Mouse (Mus musculus) neural tube, embryonic 14.5 days (tissue): ENCODE data around the gene Gm13306. TPM values are rescaled to one million over a fixed set of nuclear protein-coding genes. Genes with fewer than 3 reads are reported as not detected.
A peak's percentile ranks its signal among the peaks of the same experiment; 100 is the strongest.
"Not testable (repeated sequence)": the region's sequence is repeated elsewhere in the genome, so short reads cannot be mapped to it uniquely, and the experiment has no call there.

Source experiments
- ATAC-seq: fragments of 200-750 bp; cut with Nextera tagmentation; 2 replicates; pipeline ENCODE4 v1.8.0; 2017; ENCODE audit warnings: low read depth, mild to moderate bottlenecking, moderate TSS enrichment, moderate library complexity
- H3K27ac ChIP-seq: fragments of 300-500 bp; sonication (generic); 2 replicates; pipeline ENCODE4 v1.5.1; 2014; ENCODE audit warnings: low read depth, mild to moderate bottlenecking, control low read depth, low read length, moderate library complexity, mixed read lengths
- H3K27me3 ChIP-seq: fragments of 300-500 bp; sonication (generic); 2 replicates; pipeline ENCODE4 v1.6.1; 2014; ENCODE audit warnings: low read length; ENCODE audit not compliant: control insufficient read depth, insufficient read depth
- H3K36me3 ChIP-seq: fragments of 300-500 bp; sonication (generic); 2 replicates; pipeline ENCODE4 v1.6.1; 2014; ENCODE audit warnings: low read length, mixed read lengths; ENCODE audit not compliant: control insufficient read depth, insufficient read depth
- H3K4me1 ChIP-seq: fragments of 300-500 bp; sonication (generic); 2 replicates; pipeline ENCODE4 v1.6.1; 2014; ENCODE audit warnings: low read length; ENCODE audit not compliant: control insufficient read depth, insufficient read depth
- H3K4me2 ChIP-seq: fragments of 300-500 bp; sonication (generic); 2 replicates; pipeline ENCODE4 v1.6.1; 2014; ENCODE audit warnings: mild to moderate bottlenecking, low read depth, low read length, control low read depth
- H3K4me3 ChIP-seq: fragments of 300-500 bp; sonication (generic); 2 replicates; pipeline ENCODE4 v1.5.1; 2014; ENCODE audit warnings: low read depth, low read length, control low read depth, mixed read lengths
- H3K9ac ChIP-seq: fragments of 300-500 bp; sonication (generic); replicated peaks from 2 replicates; pipeline ENCODE4 v1.6.1; 2014; ENCODE audit warnings: low read depth, mild to moderate bottlenecking, control low read depth, low read length, mixed read lengths
- H3K9me3 ChIP-seq: fragments of 300-500 bp; sonication (generic); 2 replicates; pipeline ENCODE4 v1.6.1; 2016; ENCODE audit warnings: low read length; ENCODE audit not compliant: control insufficient read depth
- WGBS: fragments of 180-500 bp; shearing (Covaris S2); extraction: QIAGEN DNeasy Blood & Tissue Kit; methylation state at CpG from one replicate; pipeline ENCODE4 v1.1.7; 2014; 5-methylcytosine and 5-hydroxymethylcytosine counted together
- polyA plus RNA-seq: library from polyadenylated mRNA; unstranded; fragments of >200 nt; fragmentation: Nextera tagmentation; extraction: Ambion mirVana; gene quantifications from 2 replicates; pipeline ENCODE4 v1.2.1, GENCODE M21; 2014

Gm13306 gene
- 3.1 and 3.8 TPM in 2 replicates for polyA plus RNA-seq

DNA sequence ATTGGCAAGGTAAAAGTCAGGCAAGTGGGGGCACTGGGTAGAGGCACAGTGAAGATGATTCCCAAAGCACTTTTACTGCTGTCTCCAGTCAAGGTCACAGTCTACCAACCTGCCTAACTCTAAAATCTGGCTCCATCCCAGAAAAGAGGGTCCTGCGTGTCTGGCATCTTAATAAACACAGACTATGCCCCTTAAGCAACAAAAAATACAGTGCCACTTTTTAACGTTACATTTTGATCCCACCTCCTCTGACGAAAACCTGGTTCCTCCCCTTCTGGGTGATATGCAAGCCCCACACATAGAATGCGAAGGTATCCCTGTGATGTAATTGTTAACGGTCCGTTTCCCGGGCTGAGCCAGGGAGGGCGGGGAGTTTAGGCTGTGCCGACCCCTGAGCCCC lies at the start of gene Gm13306:
TSS of gene Gm13306 (plus strand) at position 301 of the 400 bp plus-strand sequence.
- not testable (repeated sequence) for H3K4me1 ChIP-seq, ATAC-seq, H3K27ac ChIP-seq, H3K9ac ChIP-seq, H3K36me3 ChIP-seq, H3K9me3 ChIP-seq, H3K27me3 ChIP-seq, H3K4me3 ChIP-seq, H3K4me2 ChIP-seq
- WGBS = no CpG with 5 or more reads among the region's 9 CpGs

DNA sequence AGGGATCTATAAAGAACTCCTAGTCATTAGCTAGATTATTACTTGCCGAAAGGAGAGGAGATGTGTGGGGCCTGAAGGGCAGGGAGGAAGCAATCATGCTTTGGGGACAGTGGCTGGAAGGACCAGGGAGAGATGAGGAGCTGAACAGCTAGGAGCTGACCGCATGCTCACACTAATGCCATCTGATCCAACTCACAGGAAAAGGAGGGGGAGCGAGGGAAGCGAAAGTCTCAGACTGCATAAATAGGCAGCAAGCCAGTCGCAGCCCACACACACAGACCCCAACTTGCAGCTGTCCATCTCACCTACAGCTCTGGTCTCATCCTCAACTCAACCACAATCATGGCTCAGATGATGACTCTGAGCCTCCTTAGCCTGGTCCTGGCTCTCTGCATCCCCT lies 38.7 kb upstream of the Gm13306 start, which contains the start of gene Gm13304:
TSS of gene Gm13304 (plus strand) at position 301 of the 400 bp plus-strand sequence.
- H3K9ac ChIP-seq, H3K27ac ChIP-seq, H3K36me3 ChIP-seq, H3K4me2 ChIP-seq, ATAC-seq, H3K27me3 ChIP-seq, H3K4me3 ChIP-seq, H3K4me1 ChIP-seq, H3K9me3 ChIP-seq: not testable (repeated sequence)
- no CpG with 5 or more reads among the region's 5 CpGs for WGBS

DNA sequence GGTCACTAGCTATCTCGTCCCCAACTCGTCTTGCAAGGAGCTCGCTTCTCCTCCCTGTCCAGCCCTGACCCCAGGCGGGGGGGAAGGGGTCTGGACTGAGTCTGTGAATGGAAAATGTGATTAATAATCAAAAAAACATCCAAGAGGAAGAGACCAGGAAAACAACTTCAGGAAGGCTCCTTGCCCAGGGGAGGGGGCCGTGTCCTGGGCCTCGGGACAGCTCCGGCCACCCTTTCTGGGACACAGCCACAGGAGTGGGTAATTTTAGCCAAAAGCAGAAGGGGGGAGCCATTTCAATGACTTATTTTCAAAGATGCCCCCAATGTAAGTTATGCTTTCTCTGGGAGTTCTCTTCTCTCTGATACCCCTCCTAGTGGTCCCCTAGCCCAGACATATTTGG lies 15.3 kb downstream of the Gm13306 start, which contains the start of gene Gm13305:
TSS of gene Gm13305 (minus strand) at position 101 of the 400 bp plus-strand sequence.
- WGBS = no CpG with 5 or more reads among the region's 7 CpGs
- not testable (repeated sequence) for H3K4me1 ChIP-seq, H3K27ac ChIP-seq, ATAC-seq, H3K36me3 ChIP-seq, H3K9me3 ChIP-seq, H3K4me2 ChIP-seq, H3K9ac ChIP-seq, H3K27me3 ChIP-seq, H3K4me3 ChIP-seq

DNA sequence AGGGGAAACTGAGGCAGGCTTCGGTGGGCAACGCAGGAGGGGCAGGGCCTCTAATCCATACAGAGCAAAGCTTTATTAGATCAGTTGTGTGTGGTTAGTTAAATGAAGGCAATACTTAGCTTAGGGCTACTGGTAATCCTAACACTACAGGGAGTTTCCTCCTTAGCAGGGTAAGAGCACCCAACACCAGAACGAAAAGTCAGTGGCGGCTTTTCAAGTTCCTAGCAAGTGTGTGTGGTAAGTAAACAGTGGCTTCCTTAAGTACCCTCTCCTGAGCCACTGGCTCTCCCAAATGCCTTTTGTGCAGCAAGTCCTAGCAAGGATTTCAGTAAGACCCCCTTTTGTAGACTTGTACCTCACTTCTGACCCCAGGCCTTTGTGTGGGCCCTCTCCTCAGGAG lies 25.0 kb downstream of the Gm13306 start:
- H3K9me3 ChIP-seq, H3K36me3 ChIP-seq, H3K9ac ChIP-seq, H3K4me1 ChIP-seq, H3K4me3 ChIP-seq, ATAC-seq, H3K4me2 ChIP-seq, H3K27ac ChIP-seq, H3K27me3 ChIP-seq: not testable (repeated sequence)
- no CpG with 5 or more reads among the region's 4 CpGs for WGBS

DNA sequence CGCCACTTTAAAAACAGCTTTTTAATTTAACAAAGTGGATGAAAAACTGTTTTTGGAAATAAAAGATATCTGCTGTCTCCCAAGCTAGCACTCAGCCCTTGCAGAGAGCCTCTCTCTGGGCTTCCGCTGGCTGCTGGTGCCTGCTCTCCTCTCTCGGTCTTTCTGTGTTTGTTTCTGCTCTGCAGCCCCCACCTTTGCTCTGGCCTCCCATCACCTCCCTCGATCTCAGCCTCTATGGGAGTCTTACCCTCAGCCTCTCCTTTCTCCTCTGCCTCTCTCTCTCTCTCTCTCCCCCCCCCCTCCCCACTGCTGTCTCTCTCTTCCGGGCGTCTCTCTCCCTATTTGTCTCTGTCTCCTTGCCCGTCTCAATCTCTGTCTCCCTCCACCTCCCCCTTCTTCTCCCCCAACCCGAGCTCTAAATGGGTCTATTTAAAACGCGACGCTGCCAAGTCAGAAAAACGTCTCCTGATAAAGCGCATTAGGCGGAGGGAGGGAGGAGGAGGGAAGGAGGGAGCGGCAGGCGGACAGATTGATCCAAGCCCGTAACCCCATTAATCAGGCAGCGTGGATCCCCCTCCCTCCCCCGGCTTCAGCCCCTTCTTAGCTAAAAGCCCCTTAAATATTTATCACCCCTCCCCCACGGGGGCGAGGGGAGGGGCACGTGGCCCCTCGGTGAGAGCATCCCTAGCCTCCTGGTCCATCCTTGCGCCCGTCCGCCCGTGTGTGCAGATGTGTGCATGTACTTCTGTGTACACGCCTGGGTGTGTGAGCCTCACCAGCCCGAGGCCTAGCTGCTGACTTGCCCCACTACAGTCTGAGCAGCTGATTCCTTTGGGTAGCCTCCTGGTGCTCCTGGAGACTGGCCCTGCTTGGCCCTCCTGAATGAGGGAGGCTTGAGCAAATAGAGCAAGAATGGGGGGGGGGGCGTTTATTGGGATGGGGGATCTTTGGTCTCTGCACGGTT lies 30.3 kb downstream of the Gm13306 start:
- no CpG with 5 or more reads among the region's 31 CpGs for WGBS
- H3K4me3 ChIP-seq, H3K9me3 ChIP-seq, H3K4me1 ChIP-seq, H3K27ac ChIP-seq, H3K27me3 ChIP-seq, H3K36me3 ChIP-seq, H3K9ac ChIP-seq, H3K4me2 ChIP-seq: not testable (repeated sequence)
- peak; percentile 84 for ATAC-seq

DNA sequence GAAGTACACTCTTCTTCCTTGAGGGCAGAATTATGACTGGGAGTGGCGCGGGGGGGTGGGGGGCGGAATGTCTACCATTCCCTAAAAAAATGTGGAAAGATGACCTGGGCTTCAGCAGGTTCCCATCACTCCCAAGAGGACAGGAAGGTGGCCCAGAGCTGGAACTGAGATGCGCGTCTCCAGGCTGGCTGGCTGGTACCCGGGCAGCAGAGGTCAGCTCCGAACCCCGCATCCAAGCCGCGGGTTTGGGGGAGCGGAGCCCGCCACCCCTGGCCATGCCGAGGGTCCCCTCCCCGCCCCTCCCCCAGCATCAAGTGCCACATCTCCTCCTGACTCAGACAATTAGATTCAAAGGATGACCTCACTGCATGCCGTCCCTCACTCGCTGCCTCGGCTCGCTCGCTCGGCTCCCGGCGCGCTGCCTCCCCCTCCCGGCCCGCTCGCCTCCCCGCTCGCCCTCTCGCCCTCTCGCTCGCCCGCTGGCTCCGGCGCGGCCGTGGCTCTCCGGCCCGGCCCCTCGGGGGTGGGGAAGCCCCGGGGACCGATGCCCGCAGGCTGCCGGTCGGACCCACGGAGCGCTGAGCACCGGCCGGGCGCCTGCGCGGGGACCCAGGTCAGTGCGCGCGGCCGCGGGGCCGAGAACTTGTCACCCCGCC lies 31.2 kb downstream of the Gm13306 start:
- ATAC-seq = peak; percentile 60
- WGBS = no CpG with 5 or more reads among the region's 58 CpGs

DNA sequence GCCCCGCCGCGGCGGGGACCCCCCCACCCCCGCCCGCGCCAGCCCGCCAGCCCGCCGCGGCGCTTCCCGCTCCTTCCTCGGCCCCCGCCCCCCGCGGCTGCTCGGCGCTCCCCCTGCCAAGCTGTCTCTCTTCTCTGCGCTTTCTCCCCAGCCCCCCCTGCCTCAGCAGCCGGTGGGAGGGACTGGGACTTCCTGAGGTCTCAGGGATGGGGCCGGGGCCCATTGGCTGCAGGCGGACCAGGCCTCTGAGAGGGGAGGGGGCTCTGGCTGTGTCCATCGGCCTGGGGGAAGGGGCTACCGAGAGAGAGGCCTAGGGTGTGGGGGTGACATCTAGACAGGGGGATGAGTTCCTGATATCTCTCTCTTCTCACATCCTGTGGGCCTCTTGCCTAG lies 31.7 kb downstream of the Gm13306 start:
- not testable (repeated sequence) for H3K9me3 ChIP-seq, H3K4me2 ChIP-seq, H3K4me1 ChIP-seq, H3K4me3 ChIP-seq, H3K36me3 ChIP-seq, H3K9ac ChIP-seq, H3K27me3 ChIP-seq, H3K27ac ChIP-seq
- no CpG with 5 or more reads among the region's 25 CpGs for WGBS
- peak; percentile 68 for ATAC-seq

More for the DNA sequence above, 31.2 kb downstream of the Gm13306 start:
- not testable (repeated sequence) for H3K4me3 ChIP-seq, H3K27ac ChIP-seq, H3K9me3 ChIP-seq, H3K4me1 ChIP-seq, H3K9ac ChIP-seq, H3K27me3 ChIP-seq, H3K36me3 ChIP-seq, H3K4me2 ChIP-seq
